Mouse (Mus musculus): ENCODE measurements around the gene Ebpl.
A peak's percentile ranks its signal among the peaks of the same experiment; 100 is the strongest.
"Not testable (repeated sequence)": the region's sequence is repeated elsewhere in the genome, so short reads cannot be mapped to it uniquely, and the experiment has no call there.

The Ebpl gene

DNA sequence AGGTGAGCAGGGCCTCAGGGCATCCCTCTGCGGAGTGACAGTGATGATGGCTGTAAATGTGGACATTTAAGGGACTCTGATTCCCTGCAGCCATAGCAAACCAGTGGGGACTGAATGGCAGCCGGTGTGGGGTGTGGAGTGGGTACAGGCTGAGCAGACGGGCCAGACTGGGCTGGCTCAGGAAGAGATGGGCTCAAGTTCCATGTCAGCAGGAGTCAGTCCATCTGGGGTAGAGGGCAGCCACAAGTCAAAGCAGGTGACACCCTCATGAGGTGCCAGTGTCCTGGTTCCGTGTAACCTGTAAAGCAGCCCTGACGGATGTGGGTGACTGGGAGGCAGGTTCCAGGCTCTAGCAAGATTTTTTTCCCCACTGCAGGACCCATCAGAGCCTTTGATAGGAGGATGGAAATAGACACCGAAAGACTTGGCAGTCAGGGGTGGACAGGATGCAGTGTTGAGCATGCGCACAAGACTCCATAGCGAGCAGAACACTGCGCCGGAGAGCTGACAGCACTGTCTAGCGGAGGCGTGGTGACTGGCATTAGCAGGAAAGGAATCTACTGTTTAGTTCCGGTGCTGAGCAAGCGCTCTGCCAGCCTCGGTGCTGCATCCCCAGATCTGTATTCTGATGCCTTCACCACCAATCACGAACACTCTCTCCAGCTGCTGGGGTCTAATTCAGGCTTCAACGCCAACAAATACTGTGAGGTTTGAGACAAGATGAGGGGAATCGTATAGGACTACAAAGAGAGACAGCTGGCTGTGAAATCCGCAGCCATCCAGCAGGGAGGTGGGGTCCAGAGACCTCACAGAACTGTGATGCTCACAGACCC is 32.4 kb downstream of the Ebpl start:
- DNase-seq (ENCODE audit: low read depth, low spot score), result no peak

DNA sequence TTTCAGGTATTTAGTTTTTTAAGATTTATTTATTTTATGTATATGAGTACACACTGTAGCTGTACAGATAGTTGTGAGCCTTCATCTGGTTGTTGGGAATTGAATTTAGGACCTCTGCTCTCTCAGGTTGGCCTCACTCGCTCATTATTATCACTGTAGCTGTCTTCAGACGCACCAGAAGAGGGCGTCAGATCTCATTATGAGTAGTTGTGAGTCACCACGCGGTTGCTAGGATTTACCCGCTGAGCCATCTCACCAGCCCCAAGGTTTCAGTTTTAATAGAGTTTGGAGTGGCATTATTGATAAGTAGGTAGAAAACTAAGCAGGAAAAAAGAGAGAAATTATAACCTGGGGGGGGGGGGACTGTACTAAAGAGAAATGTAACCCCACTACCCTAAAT is 33.2 kb downstream of the Ebpl start:
- not testable (repeated sequence) for DNase-seq (ENCODE audit: low read depth, low spot score)

DNA sequence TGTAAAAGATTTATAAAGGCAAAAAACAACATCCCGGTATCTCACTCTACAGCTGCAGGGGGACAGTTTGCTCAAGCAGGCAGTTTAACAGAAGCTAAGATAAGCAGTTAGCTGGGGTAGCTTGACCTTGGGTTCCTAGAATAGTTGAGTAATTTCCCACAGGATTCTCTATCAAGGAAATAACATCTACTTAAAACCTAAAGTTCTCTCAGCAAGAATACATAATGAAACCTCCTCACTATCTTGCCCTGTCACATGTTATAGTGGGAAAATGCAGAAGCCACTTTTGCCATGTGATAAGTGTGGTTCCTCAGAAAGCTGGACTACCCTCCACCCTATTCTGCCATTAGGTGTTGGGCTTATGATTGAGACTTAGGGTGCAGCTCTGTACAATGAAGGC is 37.5 kb downstream of the Ebpl start:
- no peak for DNase-seq (ENCODE audit: low read depth, low spot score)

DNA sequence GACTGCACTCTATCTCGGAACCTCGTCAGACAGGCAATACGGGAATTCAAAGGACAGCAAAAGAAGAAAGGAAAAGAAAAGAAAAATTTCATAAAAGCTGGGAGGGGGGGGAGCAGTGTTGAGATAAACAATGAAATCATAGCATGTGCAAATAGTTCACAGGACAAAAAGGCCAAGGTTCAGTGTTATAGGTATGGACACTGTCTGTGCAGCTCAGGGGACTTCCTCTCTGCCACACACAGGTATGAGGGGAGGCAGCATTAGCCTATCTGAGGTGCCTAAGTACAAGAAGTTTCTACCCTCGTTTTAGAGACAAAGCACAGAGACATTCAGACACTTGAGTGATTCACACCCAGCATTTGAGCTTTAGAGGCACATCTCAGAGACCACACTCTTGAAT is 39.0 kb downstream of the Ebpl start:
- no peak for DNase-seq (ENCODE audit: low read depth, low spot score)

DNA sequence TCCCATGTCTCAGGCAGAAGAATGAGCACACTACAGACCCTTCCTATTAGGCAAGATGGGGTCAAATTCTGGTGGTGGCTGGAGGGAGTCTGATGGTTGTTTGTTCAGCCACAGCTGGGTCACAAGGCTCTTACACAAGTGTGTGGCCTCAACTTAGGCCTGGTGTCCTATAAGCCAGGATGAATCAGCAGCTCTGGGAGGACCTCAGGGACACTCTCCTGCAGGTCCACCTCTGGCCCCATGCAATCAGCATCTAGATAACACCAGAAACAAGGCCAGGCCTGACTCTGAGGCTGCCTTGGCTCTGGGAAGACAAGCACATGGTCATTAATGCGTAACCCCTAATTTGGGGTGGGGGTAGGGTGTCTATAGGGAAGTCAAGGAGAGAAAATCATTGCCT is 39.5 kb downstream of the Ebpl start:
- no peak for DNase-seq (ENCODE audit: low read depth, low spot score)

- DNase-seq (ENCODE audit: low read depth, low spot score), result peak; percentile 79
Observed at GRCm38 (mm10) chr14:61316861-61317260, 43.4 kb downstream of the Ebpl start.

DNA sequence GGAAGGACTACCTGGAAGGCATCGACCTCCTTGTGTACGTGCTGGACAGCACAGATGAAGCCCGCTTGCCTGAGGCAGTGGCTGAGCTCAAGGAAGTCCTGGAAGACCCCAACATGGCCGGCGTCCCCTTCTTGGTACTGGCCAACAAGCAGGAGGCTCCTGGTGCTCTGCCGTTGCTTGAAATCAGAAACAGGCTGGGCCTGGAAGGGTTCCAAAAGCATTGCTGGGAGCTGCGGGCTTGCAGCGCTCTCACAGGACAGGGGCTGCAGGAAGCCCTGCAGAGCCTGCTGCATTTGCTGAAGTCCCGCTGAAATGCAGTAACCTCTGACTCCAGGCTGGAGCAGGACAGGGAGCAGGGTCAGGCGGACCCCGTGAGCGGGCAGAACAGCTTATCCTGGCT is 49.3 kb downstream of the Ebpl start:
- no peak for DNase-seq (ENCODE audit: low read depth, low spot score)

- DNase-seq (ENCODE audit: low read depth, low spot score), result peak; percentile 51
Observed at GRCm38 (mm10) chr14:61310036-61310772, 50.0 kb downstream of the Ebpl start.

- DNase-seq (ENCODE audit: low read depth, low spot score), result peak; percentile 17
Observed at GRCm38 (mm10) chr14:61309593-61309992, 50.6 kb downstream of the Ebpl start, which contains the start of gene Arl11. Arl11 (plus strand) TSS chr14:61309753.

DNA sequence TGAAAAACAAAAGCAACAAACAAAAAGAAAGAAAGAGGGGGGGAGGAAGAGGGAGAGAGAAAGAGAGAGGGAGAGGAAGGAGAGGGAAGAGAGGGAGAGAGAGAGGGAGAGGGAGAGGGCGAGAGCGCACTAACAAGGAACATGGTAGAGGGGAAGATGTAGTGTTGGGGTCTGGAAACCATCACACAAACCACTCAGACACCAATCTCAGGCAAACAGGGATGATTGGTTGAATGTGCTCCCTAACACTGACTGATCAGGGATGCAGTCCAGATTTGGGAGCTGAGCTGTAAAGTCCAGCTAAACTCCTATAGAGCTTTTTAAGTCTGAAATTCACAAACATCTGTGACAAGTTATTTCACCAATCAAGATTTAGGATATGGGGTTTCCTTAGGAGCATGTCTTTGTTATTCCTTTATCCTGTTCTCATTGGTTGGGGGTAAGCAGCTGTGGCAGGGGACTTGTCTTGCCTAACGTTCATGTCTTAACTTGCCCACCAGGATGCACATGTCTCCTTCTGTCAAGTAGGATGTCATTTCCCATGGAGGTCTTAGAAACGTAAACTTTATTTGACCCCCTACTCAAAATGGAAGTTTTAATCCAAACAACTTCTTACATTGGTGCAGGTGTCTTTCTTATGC is 56.1 kb downstream of the Ebpl start:
- DNase-seq (ENCODE audit: low read depth, low spot score), result no peak

DNA sequence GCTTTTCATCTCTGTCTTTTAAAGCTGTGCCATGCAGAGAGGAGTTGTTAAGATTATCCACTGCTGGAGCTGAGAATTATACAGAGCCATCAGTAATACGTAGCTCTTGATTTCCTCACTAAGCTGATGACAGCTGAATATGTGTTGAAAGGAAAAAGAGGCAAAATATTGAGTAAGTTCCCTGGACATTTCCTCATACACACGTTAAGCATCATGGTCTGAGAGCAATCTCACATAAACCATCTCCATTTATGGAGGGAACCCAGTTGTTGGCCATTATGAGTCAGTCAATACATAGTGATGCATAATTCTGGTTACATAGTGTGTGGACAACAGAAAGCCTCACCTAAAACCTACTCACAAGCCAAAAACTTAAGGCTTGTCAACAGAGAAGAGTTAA is 57.8 kb downstream of the Ebpl start:
- DNase-seq (ENCODE audit: low read depth, low spot score), result no peak

GRCm38 (mm10) chr14:61301323-61301722 is 58.9 kb downstream of the Ebpl start:
- no peak for DNase-seq (ENCODE audit: low read depth, low spot score)

DNA sequence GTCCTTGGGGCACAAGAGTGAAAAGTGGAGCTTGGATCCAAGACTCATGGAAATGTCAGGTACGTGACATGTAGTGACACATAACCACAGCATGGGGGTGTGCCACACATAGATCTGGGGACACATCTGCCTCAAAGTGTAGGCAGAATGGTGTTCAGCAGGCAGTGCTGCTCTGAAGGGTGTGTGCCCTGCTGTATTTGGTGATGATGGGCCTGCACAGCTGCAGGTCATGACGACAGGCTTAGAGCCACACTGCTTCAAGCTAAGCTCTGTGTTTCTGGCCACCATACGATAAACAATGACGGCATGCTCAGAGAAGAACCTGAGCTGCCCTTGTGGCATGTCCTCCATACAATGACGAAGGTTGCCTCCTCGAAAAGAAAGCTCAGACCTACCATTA is 60.4 kb downstream of the Ebpl start:
- no peak for DNase-seq (ENCODE audit: low read depth, low spot score)

GRCm38 (mm10) chr14:61294738-61295079 is 65.5 kb downstream of the Ebpl start:
- peak; percentile 58 for DNase-seq (ENCODE audit: low read depth, low spot score)

- peak; percentile 54 for DNase-seq (ENCODE audit: low read depth, low spot score)
Observed at GRCm38 (mm10) chr14:61293884-61294737, 66.1 kb downstream of the Ebpl start.

DNA sequence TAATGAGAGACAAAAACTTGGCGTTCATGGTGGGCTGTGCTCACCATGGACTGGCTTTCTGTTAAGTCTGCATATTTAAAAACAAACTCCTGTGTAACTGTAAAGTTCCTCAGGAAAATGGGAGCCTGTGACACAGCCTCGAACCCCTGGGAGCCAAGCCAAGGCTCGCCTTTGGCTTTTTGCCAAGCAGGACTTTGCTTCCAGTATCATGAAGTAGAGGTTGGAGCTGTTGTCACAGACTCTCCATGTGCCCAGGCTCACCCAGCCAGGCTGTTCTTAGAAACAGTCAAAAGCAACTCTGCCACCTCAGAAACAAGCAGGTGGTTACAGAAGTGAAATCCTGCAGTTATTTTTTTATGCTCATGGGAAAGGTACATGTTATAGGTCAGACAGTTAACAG is 69.6 kb downstream of the Ebpl start:
- DNase-seq (ENCODE audit: low read depth, low spot score), result no peak

- DNase-seq (ENCODE audit: low read depth, low spot score), result no peak
Observed at GRCm38 (mm10) chr14:61288606-61289286, 71.5 kb downstream of the Ebpl start.

Measured in 3T3-L1 (cell line).